Mouse (Mus musculus) heart, postnatal 14 days (tissue): ENCODE results near the gene Ctnna2. TPM values are rescaled to one million over a fixed set of nuclear protein-coding genes. Genes with fewer than 3 reads are reported as not detected.

Experiments used
- DNase-seq, 2 experiments: peaks; one replicate each; pipeline ENCODE4 v3.0.0; 2021 to 2022
- intact Hi-C: fragments of 180-260 bp; cut with DNase I; formaldehyde crosslinking; loops from one replicate; pipeline ENCODE4 v1.15.1; 2025
- long read RNA-seq, 2 experiments: library from polyadenylated mRNA; stranded (forward); transcript quantifications; one replicate each; pipeline ENCODE4 v2.0.0; 2021
- total RNA-seq, 2 experiments: library from RNA; stranded (reverse); gene quantifications; 2 replicates each; pipeline ENCODE4 v1.2.3; 2021

Ctnna2 gene
- total RNA-seq: under 1 TPM in 1 of 2 experiments, not detected in 1; 0.07 TPM
- long read RNA-seq, experiment 1: 0 reads
- long read RNA-seq, experiment 2: 0 reads

- intact Hi-C loops: no loop called here
- peak; percentile 47 to 48 for DNase-seq
Measured at GRCm38 (mm10) chr6:77979241-77979961, at the start of gene Ctnna2. Ctnna2 (minus strand) TSS chr6:77979699.

GRCm38 (mm10) chr6:77980137-77981052 is 896 bp upstream of the Ctnna2 start:
- intact Hi-C loops: no loop called here

GRCm38 (mm10) chr6:77978476-77979240 is 841 bp downstream of the Ctnna2 start:
- no peak for DNase-seq
- intact Hi-C loops: no loop called here

More at GRCm38 (mm10) chr6:77980137-77981052, 896 bp upstream of the Ctnna2 start:
- peak in 1 of 2 experiments; percentile 4 for DNase-seq

DNA sequence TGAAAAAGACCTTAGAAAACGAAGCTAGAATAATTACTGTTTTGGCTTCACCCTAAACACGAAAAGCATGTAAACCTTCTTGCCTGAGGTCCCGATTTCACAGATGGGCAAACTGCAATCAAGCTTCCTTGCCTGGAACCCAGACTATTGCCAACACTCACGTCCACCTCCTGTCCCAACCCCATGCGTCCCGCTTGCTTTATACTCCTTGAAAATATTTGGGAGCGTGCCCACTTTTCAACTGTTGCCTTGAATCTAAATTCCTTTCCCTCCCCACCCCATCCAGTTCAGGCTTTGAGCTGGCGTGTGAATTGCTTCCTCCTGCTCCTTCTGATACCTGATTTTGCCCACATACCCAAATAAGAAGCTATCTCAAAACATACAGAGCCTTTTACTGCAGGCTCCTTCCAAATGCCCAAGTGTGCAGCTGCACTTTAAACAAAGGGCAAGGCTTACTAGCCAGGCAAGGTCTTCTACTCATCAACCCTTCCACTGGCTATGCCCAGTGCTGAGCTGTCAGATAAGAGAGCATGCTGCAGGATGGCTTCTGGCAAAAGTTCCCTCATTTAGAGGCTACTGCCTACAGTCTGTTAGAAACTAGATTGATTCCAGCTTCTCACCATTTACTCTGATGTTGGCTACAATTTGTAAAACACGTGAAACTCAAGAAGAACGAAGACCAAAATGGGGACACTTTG is 8.8 kb downstream of the Ctnna2 start:
- intact Hi-C loops: no loop called here
- DNase-seq: no peak

DNA sequence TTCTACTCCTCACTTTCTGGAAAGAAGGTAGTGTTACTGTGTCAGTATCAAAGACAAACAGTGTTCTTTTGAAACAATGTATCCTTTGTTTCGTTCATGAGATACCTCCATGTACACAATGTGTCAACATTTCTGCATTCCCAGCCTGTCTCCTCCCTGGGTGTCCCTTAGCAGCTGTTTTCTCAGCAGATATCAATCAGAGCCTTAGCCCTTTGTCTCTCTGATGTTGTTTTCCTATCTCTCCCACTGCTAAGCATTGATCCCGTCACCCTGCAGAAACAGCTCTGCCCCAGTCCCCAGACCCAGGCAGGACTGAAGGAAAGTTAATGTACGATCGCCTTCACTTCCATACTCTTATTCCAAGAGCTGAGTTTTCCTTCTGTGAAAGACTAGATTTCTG is 9.7 kb downstream of the Ctnna2 start:
- DNase-seq: no peak
- intact Hi-C loops: no loop called here

DNA sequence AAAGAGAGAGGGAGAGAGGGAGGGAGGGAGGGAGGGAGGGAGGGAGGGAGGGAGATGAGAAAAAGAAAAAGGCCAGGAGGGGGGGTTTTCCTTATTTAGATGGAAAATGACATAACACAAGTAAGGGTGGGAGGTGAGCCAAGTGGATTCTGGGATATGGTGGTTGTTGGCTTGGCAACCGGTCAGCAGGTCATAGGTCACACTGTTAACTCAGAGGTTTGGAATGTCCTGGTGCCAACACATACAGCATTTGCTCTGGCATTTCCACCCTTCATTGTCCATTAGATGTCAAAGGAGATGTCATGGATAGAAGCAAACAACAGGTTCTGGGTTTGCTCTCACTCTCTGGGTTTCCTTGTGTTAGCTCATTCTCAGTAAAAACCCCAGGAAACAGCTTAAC is 17.5 kb downstream of the Ctnna2 start:
- DNase-seq: no peak
- intact Hi-C loops: no loop called here

DNA sequence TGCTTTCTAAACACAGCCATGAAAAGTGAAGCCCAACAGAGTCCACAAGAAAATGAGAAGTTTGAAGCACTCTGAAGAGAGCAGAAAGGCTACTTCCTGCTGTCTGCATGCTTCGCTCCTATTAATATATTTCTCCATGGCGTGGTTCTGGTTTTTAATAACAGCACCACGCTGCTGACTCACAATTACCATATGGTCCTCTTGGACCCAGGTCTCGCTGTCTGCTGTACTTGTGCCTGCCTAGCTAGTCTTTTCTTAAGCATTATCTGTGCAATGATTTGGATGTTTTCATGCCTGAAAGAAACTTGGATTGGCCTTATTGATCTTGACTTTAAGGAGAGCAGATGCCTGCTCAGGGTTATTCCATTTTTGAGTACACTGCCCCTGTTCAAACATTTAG is 28.2 kb downstream of the Ctnna2 start:
- intact Hi-C loops: no loop called here
- no peak for DNase-seq

DNA sequence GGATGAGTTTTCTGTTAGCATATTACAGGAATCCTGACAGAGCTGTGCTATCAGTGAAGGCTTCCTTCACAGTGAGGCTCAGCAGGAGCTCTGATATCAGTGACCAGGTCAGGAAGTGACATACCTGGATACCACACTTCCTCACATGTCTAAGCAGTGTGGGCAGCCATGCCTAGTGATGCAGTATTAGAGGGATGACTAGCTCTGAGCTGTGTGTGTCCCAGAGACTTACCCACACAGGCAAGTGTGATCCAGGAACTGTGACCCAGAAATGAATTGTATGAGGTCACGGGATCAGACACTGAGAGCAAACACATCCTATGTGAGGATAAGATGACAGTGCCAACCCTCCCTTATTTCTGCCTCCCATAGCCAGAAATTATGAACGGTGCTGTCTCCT is 28.8 kb downstream of the Ctnna2 start:
- intact Hi-C loops: no loop called here
- DNase-seq: no peak

DNA sequence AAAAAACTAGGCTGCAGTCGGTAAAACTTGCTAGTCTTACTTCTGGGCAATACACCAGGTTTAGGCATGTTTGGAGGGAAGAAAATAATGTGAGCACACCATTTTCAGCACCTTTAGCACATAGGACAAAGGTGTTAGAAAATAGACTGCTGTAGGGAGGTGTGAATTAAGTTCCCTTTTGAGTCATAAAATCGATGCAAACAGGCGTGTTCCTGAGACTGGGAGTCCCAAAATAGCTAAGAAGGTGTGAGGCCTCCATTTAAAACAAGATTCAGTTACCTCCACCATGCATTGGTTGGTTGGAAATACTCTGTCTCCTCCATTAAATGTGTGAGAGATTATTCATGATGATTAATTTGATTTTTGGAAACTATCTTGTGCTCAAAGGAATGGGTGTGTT is 50.1 kb downstream of the Ctnna2 start:
- intact Hi-C loops: no loop called here
- no peak for DNase-seq

DNA sequence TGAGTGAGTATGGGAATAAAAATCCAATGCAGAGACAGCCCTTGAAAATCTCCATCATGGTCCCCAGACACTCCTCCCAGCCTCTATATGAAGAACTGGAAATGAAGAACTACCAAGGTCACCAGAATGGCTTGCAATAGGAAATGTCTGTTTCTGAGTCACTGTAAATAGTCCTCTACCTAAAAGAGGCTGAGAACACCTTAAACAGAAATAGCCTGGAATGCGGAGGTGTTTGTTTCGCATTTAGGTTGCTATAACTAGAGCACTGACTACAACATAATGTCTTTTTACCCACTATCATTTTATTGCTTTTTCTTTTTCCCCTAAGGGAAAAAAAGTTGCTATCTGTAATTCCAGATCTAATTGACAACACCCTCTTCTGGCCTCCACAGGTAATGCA is 106.3 kb downstream of the Ctnna2 start:
- intact Hi-C loops: no loop called here
- no peak for DNase-seq

- DNase-seq: no peak
- intact Hi-C loops: no loop called here
Measured at GRCm38 (mm10) chr6:77869313-77869712, 110.2 kb downstream of the Ctnna2 start.

- intact Hi-C loops: no loop called here
- DNase-seq: no peak
Measured at GRCm38 (mm10) chr6:77868119-77868518, 111.4 kb downstream of the Ctnna2 start.

- no peak for DNase-seq
- intact Hi-C loops: no loop called here
Measured at GRCm38 (mm10) chr6:77863379-77863778, 116.1 kb downstream of the Ctnna2 start.

- intact Hi-C loops: no loop called here
- no peak for DNase-seq
Measured at GRCm38 (mm10) chr6:77862781-77863180, 116.7 kb downstream of the Ctnna2 start.

DNA sequence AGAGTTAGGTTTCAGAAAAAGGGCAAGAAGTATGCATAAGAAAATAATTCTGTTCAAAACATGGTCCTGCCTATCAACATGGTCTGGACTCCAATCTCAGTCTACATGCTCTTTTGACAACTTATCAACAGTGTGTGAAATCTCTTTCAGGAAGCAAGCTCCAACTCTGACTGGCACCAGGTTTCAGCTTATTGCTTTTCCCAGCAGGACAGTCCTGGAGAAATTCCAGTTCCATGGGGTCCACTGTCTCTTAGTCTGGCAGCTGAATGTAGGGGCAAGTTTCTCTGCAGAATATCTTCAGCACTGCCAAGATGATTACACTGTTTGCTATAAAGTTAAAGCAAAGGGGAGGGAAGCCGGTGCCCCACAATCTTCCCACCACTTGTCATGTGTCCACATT is 130.1 kb downstream of the Ctnna2 start:
- intact Hi-C loops: no loop called here
- DNase-seq: no peak

- DNase-seq: no peak
- intact Hi-C loops: no loop called here
Measured at GRCm38 (mm10) chr6:77848796-77849195, 130.7 kb downstream of the Ctnna2 start.

DNA sequence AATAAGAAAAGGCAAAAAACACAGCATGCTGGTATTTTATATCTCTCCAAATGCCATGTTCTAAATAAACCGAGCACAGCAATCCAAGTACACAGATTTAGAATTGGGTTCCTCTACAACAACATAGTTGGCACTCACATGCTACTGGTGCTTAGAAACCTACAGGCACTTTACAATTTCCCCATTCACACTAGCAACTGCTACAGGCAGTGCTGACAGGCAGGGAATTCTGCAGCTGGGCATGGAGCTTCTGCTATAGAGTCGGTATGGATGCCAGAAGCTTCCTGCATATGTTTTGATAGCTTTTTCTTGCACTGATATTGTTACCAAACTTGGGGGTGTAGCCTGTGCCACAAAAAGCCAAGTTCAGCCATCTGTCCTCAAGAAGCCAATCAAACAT is 131.8 kb downstream of the Ctnna2 start:
- no peak for DNase-seq
- intact Hi-C loops: no loop called here

- DNase-seq: peak in 1 of 2 experiments; percentile 1
- intact Hi-C loops: loop anchor here (5.0 kb wide), 2 partner anchors 187 to 207 kb away; no protein-coding TSS in a partner anchor
Measured at GRCm38 (mm10) chr6:77839076-77839475, 140.4 kb downstream of the Ctnna2 start.

DNA sequence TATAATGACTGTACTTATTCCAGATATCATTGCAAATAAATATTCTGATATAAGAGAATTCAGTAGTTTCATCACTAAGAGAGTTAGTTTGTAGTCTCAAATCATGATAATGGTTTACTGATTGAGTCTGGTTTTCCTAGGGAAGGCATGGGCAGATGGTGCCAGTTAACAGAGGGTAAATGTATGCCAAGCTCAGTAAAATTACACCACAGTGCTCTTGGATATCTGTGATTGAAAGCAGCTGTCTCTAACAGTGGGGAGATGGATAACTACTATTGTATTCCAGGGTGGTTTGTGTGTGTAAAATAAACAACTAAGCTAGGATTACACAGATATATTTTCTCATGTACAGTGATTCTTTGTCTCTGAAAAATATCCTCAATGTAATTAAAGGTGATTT is 140.8 kb downstream of the Ctnna2 start:
- no peak for DNase-seq
- intact Hi-C loops: loop anchor here (5.0 kb wide), 2 partner anchors 186 to 206 kb away; no protein-coding TSS in a partner anchor

GRCm38 (mm10) chr6:77837543-77837942 is 142.0 kb downstream of the Ctnna2 start:
- intact Hi-C loops: loop anchor here (5.0 kb wide), 2 partner anchors 185 to 205 kb away; no protein-coding TSS in a partner anchor
- DNase-seq: no peak
